Mouse (Mus musculus) limb, embryonic 13.5 days (tissue): Measurements from ENCODE around the gene Tmem108. TPM values are rescaled to one million over a fixed set of nuclear protein-coding genes. Genes with fewer than 3 reads are reported as not detected.
A peak's percentile ranks its signal among the peaks of the same experiment; 100 is the strongest.

Source experiments
- ATAC-seq: fragments of 200-750 bp; cut with Nextera tagmentation; 2 replicates; pipeline ENCODE4 v1.8.0; 2017; ENCODE audit warnings: low read depth, moderate number of reproducible peaks, moderate TSS enrichment; ENCODE audit not compliant: low FRiP score
- H3K27ac ChIP-seq: fragments of 300-500 bp; sonication (generic); 2 replicates; pipeline ENCODE4 v1.5.1; 2015; ENCODE audit warnings: inconsistent platforms, mild to moderate bottlenecking, moderate library complexity
- H3K27me3 ChIP-seq: fragments of 300-500 bp; sonication (generic); 2 replicates; pipeline ENCODE4 v1.6.1; 2015; ENCODE audit warnings: mild to moderate bottlenecking, inconsistent platforms
- H3K36me3 ChIP-seq: fragments of 300-500 bp; sonication (generic); 2 replicates; pipeline ENCODE4 v1.6.1; 2015; ENCODE audit warnings: inconsistent platforms, mild to moderate bottlenecking, moderate library complexity
- H3K4me1 ChIP-seq: fragments of 300-500 bp; sonication (generic); 2 replicates; pipeline ENCODE4 v1.6.1; 2015; ENCODE audit warnings: inconsistent platforms
- H3K4me2 ChIP-seq: fragments of 300-500 bp; sonication (generic); replicated peaks from 2 replicates; pipeline ENCODE4 v1.6.1; 2015; ENCODE audit warnings: inconsistent platforms, mild to moderate bottlenecking, moderate library complexity
- H3K4me3 ChIP-seq: fragments of 300-500 bp; sonication (generic); 2 replicates; pipeline ENCODE4 v1.5.1; 2015; ENCODE audit warnings: moderate library complexity, mild to moderate bottlenecking, inconsistent platforms
- H3K9ac ChIP-seq: fragments of 300-500 bp; sonication (generic); 2 replicates; pipeline ENCODE4 v1.6.1; 2015; ENCODE audit warnings: mild to moderate bottlenecking, inconsistent platforms
- H3K9me3 ChIP-seq: fragments of 300-500 bp; sonication (generic); 2 replicates; pipeline ENCODE4 v1.6.1; 2016; ENCODE audit warnings: inconsistent platforms
- WGBS: fragments of 180-500 bp; shearing (Covaris S2); methylation state at CpG from one replicate; pipeline ENCODE4 v1.1.7; 2015; 5-methylcytosine and 5-hydroxymethylcytosine counted together
- polyA plus RNA-seq: library from polyadenylated mRNA; unstranded; fragments of >200 nt; fragmentation: Nextera tagmentation; extraction: Ambion mirVana; gene quantifications from 2 replicates; pipeline ENCODE4 v1.2.1, GENCODE M21; 2015

Tmem108 gene
- polyA plus RNA-seq, 1 experiment from 2014 or later = 14.6 TPM

DNA sequence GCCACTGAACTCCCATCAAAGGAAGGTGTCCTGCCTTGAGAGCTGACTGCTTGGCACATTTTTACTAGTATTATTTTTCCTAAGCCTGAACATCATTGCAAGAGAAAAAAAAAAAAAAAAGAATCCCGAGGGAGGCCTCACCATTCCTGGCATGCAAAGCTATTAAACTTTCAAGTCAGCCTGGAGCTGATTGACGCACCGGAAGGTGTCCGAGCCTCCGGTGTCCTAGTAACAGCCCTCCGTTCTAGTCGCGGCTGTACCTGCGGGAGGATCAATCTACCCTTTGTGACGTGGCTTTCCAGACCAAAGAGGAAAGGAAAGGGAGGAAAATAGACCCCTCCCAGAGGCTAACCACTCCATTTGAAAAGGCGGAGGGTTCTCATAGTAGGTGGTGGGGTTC lies 289.9 kb downstream of the Tmem108 start:
- 11% methylated on average over 11 of the region's 11 CpGs for WGBS
- H3K4me2 ChIP-seq = peak overlapping the region; percentile 43

DNA sequence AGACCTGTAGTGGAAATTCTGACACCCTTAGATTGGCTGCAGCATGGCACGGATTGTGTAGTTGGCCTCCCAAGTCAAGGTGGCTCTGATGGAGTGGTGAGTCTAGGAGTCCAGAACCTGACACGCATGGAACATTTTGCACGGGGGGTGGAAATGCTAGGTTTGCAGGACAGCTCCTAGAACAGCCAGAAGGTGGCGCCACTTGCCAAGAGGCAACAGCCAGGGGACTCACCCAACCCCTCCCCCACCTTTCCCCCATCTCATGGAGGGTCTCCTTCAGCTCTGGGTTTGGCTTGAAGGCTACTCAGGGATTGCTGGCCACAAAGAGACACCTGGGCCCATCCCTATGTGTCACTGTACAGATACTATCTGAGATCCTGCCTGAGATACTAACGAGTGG lies 292.1 kb downstream of the Tmem108 start:
- no peaks in the 10 kb centered on the region for H3K36me3 ChIP-seq
- no peaks in the 10 kb centered on the region for H3K27me3 ChIP-seq
- H3K4me2 ChIP-seq = no peak overlapping the region
- no peak overlapping the region for H3K9ac ChIP-seq
- H3K4me1 ChIP-seq = peaks cover 30% of the 10 kb centered on the region
- H3K27ac ChIP-seq = no peak overlapping the region
- no peak overlapping the region for H3K4me3 ChIP-seq
- WGBS = 66% methylated on average over 5 of the region's 5 CpGs
- ATAC-seq = no peak
- H3K9me3 ChIP-seq = no peaks in the 10 kb centered on the region

More for the DNA sequence above, 289.9 kb downstream of the Tmem108 start:
- Histone ChIP-seq H3K4me3 (0 out of 2 replicates have a peak overlapping the region, but pooled peaks have one; percentile 8), H3K27me3 (no peaks in the 10 kb centered on the region), H3K36me3 (no peaks in the 10 kb centered on the region), H3K27ac (no peak overlapping the region; the same call in 1 of the 2 replicates), H3K9me3 (no peaks in the 10 kb centered on the region), H3K9ac (no peak overlapping the region), H3K4me1 (peaks cover 28% of the 10 kb centered on the region)
- ATAC-seq = no peak

DNA sequence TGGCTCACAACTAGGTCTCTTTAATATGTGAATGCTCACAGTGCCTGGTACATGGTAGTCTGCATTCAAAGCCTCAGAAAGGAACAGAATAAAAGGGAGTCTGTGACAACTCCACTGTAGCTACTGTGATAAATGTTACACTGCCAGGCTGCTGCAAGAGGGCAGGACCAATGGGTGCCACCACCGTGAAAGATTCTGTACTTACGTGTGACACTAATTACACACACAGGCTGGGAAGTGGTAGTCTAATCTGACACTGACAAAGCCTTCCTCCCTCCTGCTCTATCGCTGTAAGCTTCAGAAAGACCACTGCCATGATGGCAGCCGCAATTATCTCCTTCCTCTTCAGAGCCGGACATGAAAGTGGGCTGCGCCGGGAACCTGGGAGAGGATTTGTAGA lies 292.7 kb downstream of the Tmem108 start:
- no peaks in the 10 kb centered on the region for H3K36me3 ChIP-seq
- no peaks in the 10 kb centered on the region for H3K27me3 ChIP-seq
- H3K9me3 ChIP-seq = no peaks in the 10 kb centered on the region
- no peak overlapping the region for H3K27ac ChIP-seq
- H3K4me1 ChIP-seq = peaks cover 24% of the 10 kb centered on the region
- 76% methylated on average over 7 of the region's 7 CpGs for WGBS
- no peak overlapping the region for H3K4me3 ChIP-seq
- ATAC-seq = no peak
- no peak overlapping the region for H3K4me2 ChIP-seq
- no peak overlapping the region for H3K9ac ChIP-seq

- Histone ChIP-seq H3K9me3 (no peaks in the 10 kb centered on the region), H3K27ac (no peak overlapping the region), H3K4me2 (no peak overlapping the region), H3K4me3 (no peak overlapping the region), H3K36me3 (no peaks in the 10 kb centered on the region), H3K27me3 (no peaks in the 10 kb centered on the region; the same call in 1 of the 2 replicates), H3K9ac (no peak overlapping the region), H3K4me1 (peaks cover 9% of the 10 kb centered on the region)
- WGBS = 64% methylated on average over 13 of the region's 13 CpGs
- ATAC-seq = no peak
Measured at GRCm38 (mm10) chr9:103465711-103466220, 295.9 kb downstream of the Tmem108 start.

DNA sequence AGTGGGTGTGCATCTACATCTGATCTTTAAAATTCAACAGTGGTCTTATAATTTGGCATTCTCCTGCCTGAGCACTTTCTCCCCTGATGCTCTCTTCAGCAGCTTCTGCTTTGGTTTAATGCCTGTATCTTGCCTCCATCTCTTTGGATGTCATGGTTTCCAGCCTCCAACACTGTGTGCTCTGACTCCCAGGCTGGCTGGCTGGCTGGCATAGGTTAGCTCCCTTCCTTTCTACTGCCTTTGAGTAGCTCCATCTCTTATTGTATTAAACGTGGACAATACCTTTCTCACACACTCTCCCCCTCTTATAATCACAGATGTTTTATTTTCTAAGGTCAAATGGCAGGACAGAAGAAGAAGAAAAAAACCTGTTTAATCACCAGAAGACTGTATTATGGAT lies 296.3 kb downstream of the Tmem108 start:
- no peak overlapping the region for H3K27ac ChIP-seq
- H3K9me3 ChIP-seq = no peaks in the 10 kb centered on the region
- H3K9ac ChIP-seq = no peak overlapping the region
- H3K27me3 ChIP-seq = no peaks in the 10 kb centered on the region; the same call in 1 of the 2 replicates
- 44% methylated on average over 1 of the region's 1 CpGs for WGBS
- H3K4me2 ChIP-seq = no peak overlapping the region
- H3K4me1 ChIP-seq = peaks cover 4% of the 10 kb centered on the region; the same call in 1 of the 2 replicates
- H3K36me3 ChIP-seq = no peaks in the 10 kb centered on the region
- no peak for ATAC-seq
- no peak overlapping the region for H3K4me3 ChIP-seq

GRCm38 (mm10) chr9:103463833-103464232 lies 297.8 kb downstream of the Tmem108 start:
- H3K36me3 ChIP-seq = no peaks in the 10 kb centered on the region
- peaks cover 7% of the 10 kb centered on the region for H3K4me1 ChIP-seq
- H3K9me3 ChIP-seq = no peaks in the 10 kb centered on the region
- H3K27me3 ChIP-seq = no peaks in the 10 kb centered on the region; the same call in 1 of the 2 replicates
- H3K4me3 ChIP-seq = no peak overlapping the region
- no peak overlapping the region for H3K27ac ChIP-seq
- H3K4me2 ChIP-seq = no peak overlapping the region
- no peak overlapping the region for H3K9ac ChIP-seq
- ATAC-seq = no peak
- 69% methylated on average over 6 of the region's 6 CpGs for WGBS

DNA sequence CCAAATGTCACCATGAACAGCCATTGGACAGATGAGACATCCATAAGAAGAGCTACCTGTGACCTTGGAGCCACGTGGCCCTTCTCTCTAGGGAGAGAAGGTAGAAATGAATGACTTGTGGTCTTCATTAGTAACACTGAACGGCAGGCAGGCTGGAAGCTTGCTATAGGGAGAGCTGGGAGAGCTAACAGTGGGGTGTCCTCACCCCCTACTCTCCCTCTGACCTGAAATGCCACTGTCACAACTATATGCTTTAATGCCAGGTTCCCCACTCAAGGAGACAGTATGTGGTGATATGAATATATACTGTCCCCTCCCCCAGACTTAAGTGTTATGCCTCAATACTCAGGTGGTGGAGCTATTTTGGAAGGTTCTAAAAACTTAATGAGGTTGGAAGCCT lies 301.8 kb downstream of the Tmem108 start:
- Histone ChIP-seq H3K9me3 (no peaks in the 10 kb centered on the region), H3K4me3 (no peak overlapping the region), H3K9ac (no peak overlapping the region), H3K27ac (no peak overlapping the region), H3K36me3 (no peaks in the 10 kb centered on the region), H3K4me1 (peaks cover 6% of the 10 kb centered on the region; the same call in 1 of the 2 replicates), H3K27me3 (no peaks in the 10 kb centered on the region; the same call in 1 of the 2 replicates), H3K4me2 (no peak overlapping the region)
- no peak for ATAC-seq
- 48% methylated on average over 2 of the region's 2 CpGs for WGBS

GRCm38 (mm10) chr9:103459307-103459706 lies 302.3 kb downstream of the Tmem108 start:
- Histone ChIP-seq H3K9me3 (no peaks in the 10 kb centered on the region), H3K4me3 (no peak overlapping the region), H3K9ac (no peak overlapping the region), H3K36me3 (no peaks in the 10 kb centered on the region), H3K27me3 (no peaks in the 10 kb centered on the region; the same call in 1 of the 2 replicates), H3K27ac (no peak overlapping the region), H3K4me2 (no peak overlapping the region), H3K4me1 (peaks cover 6% of the 10 kb centered on the region; the same call in 1 of the 2 replicates)
- 84% methylated on average over 1 of the region's 1 CpGs for WGBS
- ATAC-seq = no peak

- Histone ChIP-seq H3K9me3 (no peaks in the 10 kb centered on the region), H3K9ac (no peak overlapping the region), H3K36me3 (no peaks in the 10 kb centered on the region), H3K4me2 (no peak overlapping the region), H3K4me3 (no peak overlapping the region), H3K4me1 (no peaks in the 10 kb centered on the region), H3K27me3 (no peaks in the 10 kb centered on the region; the same call in 1 of the 2 replicates), H3K27ac (no peak overlapping the region)
- ATAC-seq = no peak
- WGBS = 79% methylated on average over 6 of the region's 6 CpGs
Measured at GRCm38 (mm10) chr9:103449651-103450050, 312.0 kb downstream of the Tmem108 start.

DNA sequence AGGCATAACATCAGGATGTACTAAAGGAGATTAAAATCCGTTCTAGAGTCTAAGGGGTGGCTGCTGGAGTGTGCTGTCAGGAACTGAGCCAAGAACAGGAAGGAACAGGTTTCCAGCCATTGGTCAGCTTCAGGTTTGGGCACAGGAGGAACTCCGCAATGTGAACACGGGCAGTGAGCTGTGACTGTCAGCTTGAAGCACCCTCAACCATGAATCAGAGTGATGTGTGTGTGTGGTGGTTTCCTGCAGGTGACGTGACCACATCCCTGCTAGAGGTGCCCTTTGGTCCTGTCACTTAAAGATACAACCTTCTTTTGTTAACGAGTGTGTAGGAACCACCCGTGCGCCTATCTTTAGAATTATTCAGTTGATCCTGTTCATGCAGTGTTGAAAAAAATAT lies 312.5 kb downstream of the Tmem108 start:
- H3K36me3 ChIP-seq = no peaks in the 10 kb centered on the region
- no peak for ATAC-seq
- 80% methylated on average over 7 of the region's 7 CpGs for WGBS
- H3K27ac ChIP-seq = no peak overlapping the region
- no peak overlapping the region for H3K4me2 ChIP-seq
- H3K4me3 ChIP-seq = no peak overlapping the region
- H3K9ac ChIP-seq = no peak overlapping the region
- H3K4me1 ChIP-seq = no peaks in the 10 kb centered on the region
- H3K9me3 ChIP-seq = no peaks in the 10 kb centered on the region
- H3K27me3 ChIP-seq = no peaks in the 10 kb centered on the region; the same call in 1 of the 2 replicates

- 87% methylated on average over 5 of the region's 5 CpGs for WGBS
- Histone ChIP-seq H3K4me1 (peaks cover 25% of the 10 kb centered on the region), H3K4me2 (no peak overlapping the region), H3K27ac (no peak overlapping the region), H3K4me3 (no peak overlapping the region), H3K9ac (no peak overlapping the region), H3K27me3 (no peaks in the 10 kb centered on the region; the same call in 1 of the 2 replicates), H3K36me3 (no peaks in the 10 kb centered on the region), H3K9me3 (no peaks in the 10 kb centered on the region)
- ATAC-seq = no peak
Measured at GRCm38 (mm10) chr9:103444656-103445055, 317.0 kb downstream of the Tmem108 start.

DNA sequence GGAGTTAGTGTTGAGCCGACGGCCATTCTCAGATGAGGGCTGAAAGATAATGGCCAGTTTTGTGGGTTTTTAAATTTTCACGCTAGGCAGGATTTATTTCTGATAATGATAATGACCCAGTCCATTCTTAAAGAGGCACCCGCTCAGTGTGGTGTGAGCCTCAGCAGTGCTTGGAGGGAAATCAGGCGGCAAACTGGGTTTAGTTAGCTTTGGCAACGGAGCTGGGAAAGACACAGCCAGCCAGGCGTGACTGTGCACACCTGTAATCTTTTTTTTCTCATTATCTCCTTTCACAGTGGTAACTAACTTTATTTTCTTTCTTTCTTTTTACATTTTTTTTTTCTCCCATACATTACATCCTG lies 317.8 kb downstream of the Tmem108 start:
- peaks cover 25% of the 10 kb centered on the region for H3K4me1 ChIP-seq
- H3K27ac ChIP-seq = peak overlapping the region; percentile 63; the same call in 1 of the 2 replicates
- no peaks in the 10 kb centered on the region for H3K27me3 ChIP-seq
- ATAC-seq = no peak
- no peak overlapping the region for H3K4me3 ChIP-seq
- H3K4me2 ChIP-seq = peak overlapping the region; percentile 28; the same call in 1 of the 2 replicates
- H3K36me3 ChIP-seq = no peaks in the 10 kb centered on the region
- WGBS = 43% methylated on average over 7 of the region's 7 CpGs
- no peak overlapping the region for H3K9ac ChIP-seq
- no peaks in the 10 kb centered on the region for H3K9me3 ChIP-seq
